Mouse (Mus musculus): ENCODE measurements around the gene Uqcr11. TPM values are rescaled to one million over a fixed set of nuclear protein-coding genes. Genes with fewer than 3 reads are reported as not detected.
A peak's percentile ranks its signal among the peaks of the same experiment; 100 is the strongest.

Gene Uqcr11
- polyA plus RNA-seq, 1 experiment: 289 TPM

DNA sequence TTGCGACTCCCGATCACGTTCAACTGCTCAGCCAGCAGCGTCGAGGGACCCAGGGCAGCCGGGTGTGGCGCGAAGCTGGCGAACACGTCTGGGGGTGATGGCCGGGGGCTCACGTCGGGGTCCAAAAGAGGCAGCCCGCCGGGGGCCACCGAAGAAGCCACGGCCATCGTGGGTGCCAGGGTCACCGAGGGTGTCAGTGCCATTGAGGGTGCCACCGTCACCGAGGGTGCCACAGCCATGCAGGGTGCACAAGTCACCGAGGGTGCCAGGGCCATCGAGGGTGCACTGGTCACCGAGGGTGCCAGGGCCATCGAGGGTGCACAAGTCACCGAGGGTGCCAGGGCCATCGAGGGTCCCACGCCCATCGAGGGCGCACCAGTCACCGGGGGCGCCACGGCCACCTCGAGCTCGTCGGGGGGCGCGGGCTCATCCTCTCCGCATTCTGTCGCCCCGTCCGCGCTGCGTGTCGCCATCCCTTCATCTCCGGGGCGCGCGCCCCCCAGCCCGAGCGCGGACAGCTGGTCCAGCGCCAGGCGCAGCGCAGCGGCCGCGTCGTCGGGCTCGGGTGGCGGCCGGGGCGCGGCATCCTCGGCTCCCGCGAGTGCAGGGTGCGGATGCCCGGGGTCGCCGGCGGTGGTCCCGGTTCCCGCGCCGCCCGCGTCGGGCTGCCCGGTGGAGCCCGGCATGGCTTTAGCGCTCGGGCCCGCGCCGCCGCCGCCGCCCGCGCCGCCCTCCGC, 19.7 kb downstream of the Uqcr11 start:
- Histone ChIP-seq H3K36me3 (ENCODE audit: control insufficient read depth) (peaks cover 40% of the 10 kb centered on the region), H3K4me1 (ENCODE audit: control insufficient read depth) (peaks cover 68% of the 10 kb centered on the region)

DNA sequence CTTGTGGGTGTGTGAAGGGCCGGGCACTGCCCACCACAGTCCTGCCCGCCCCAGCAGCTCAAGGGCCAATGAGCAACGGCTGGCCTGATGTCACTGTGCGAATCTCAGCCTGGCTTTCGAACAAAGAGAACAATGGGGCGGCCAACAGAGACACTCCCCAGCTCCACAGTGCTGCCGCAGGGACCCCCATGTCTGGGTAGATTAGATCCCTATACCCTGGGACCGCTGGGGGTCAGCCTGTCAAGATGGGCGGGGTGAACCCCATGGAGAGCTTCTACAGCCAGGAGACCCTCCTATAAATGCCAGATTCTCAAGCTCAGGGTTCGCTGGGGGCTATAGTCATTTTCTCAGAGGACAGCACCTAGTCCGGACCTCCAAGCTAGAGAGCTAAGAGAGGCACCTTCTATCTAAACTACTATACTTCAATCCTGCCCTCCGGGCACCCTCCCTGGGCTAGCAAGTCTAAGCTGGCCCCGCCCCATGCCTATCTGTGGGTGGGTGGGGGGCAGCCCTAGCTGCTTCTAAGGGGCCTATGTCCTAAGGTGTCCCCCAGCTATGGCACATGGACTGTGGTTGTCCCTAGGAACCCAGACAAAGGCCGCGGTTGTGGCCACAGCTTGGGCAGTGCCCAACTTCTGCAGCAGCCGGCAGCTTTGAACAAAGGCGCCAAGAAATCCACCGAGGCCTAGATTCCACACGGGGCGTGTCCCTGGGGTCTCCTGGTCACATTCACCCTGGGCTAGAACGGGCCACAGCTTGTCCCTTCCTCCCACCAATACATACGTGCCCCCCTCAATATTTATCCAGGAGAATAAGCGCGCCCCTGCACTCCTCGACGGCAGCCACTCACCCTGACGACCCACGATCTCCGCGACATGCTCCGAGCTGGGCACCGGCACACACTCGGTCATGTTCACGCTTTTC, 20.6 kb downstream of the Uqcr11 start:
- peak overlapping the region; percentile 76 for H3K4me3 ChIP-seq (replicated peaks)
- H3K36me3 ChIP-seq (ENCODE audit: control insufficient read depth): peaks cover 40% of the 10 kb centered on the region
- TF ChIP-seq GATA1 (IDR thresholded peaks at IDR 0.05; ENCODE audit: low read length) (no peak), TAL1 (IDR thresholded peaks at IDR 0.05; ENCODE audit: low read length) (no peak)
- peaks cover 12% of the 10 kb centered on the region for H3K27me3 ChIP-seq (ENCODE audit: control insufficient read depth)
- H3K9me3 ChIP-seq (ENCODE audit: control insufficient read depth, low read length): peaks cover 14% of the 10 kb centered on the region
- peaks cover 70% of the 10 kb centered on the region for H3K4me1 ChIP-seq (ENCODE audit: control insufficient read depth)

More for the DNA sequence above, 19.7 kb downstream of the Uqcr11 start:
- Histone ChIP-seq H3K4me3 (replicated peaks) (peak overlapping the region; percentile 76), H3K9me3 (ENCODE audit: control insufficient read depth, low read length) (peaks cover 6% of the 10 kb centered on the region), H3K27me3 (ENCODE audit: control insufficient read depth) (peaks cover 12% of the 10 kb centered on the region)
- TF ChIP-seq GATA1 (IDR thresholded peaks at IDR 0.05; ENCODE audit: low read length): no peak
- no peak for TF ChIP-seq TAL1 (IDR thresholded peaks at IDR 0.05; ENCODE audit: low read length)

DNA sequence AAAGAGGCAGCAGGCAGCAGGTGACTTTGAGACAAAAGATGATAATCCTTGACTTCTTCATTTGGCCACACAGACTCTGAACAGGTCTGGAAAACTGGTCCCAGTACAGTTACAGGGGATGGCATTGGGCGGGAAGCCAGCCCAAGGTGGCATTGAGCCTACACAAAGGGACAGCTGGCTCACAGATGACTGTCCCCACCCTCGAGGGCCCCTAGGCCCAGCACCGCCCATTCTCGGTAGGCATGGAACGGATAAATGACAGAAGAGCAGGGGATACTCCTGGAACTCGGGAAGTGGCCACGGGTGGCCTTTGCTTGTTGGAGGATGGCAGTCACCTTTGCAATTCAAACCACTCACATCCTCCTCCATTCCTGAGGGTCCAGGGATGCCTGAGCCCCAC, 21.3 kb downstream of the Uqcr11 start:
- Histone ChIP-seq H3K27me3 (ENCODE audit: control insufficient read depth) (peaks cover 12% of the 10 kb centered on the region), H3K9me3 (ENCODE audit: control insufficient read depth, low read length) (peaks cover 16% of the 10 kb centered on the region), H3K36me3 (ENCODE audit: control insufficient read depth) (peaks cover 39% of the 10 kb centered on the region), H3K4me1 (ENCODE audit: control insufficient read depth) (peaks cover 67% of the 10 kb centered on the region), H3K4me3 (replicated peaks) (peak overlapping the region; percentile 76)
- TF ChIP-seq TAL1 (IDR thresholded peaks at IDR 0.05; ENCODE audit: low read length) (no peak), GATA1 (IDR thresholded peaks at IDR 0.05; ENCODE audit: low read length) (no peak)

DNA sequence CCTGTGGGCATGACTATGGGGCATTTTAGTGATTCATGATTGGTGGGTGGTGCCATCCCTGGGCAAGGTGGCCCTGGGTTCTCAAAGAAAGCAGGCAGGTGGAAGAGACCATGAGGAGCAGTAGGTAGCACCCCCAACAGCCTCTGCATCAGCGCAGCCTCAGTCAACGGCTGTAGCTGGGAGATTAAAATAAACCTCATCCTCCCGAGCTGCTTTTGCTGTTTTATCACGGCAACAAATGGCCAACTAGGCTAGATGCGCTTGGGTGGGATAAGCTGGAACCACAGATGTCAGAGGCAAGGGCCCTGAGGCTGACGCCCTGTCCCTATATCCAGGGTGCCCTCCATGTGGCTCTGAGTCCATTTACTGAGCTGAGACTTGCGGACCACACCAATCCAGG, 21.9 kb downstream of the Uqcr11 start:
- peaks cover 12% of the 10 kb centered on the region for H3K27me3 ChIP-seq (ENCODE audit: control insufficient read depth)
- peaks cover 16% of the 10 kb centered on the region for H3K9me3 ChIP-seq (ENCODE audit: control insufficient read depth, low read length)
- peak overlapping the region; percentile 76 for H3K4me3 ChIP-seq (replicated peaks)
- H3K4me1 ChIP-seq (ENCODE audit: control insufficient read depth): peaks cover 67% of the 10 kb centered on the region
- TF ChIP-seq GATA1 (IDR thresholded peaks at IDR 0.05; ENCODE audit: low read length) (no peak), TAL1 (IDR thresholded peaks at IDR 0.05; ENCODE audit: low read length) (peak; percentile 54; the same call in 2 of the 3 replicates)
- peaks cover 39% of the 10 kb centered on the region for H3K36me3 ChIP-seq (ENCODE audit: control insufficient read depth)

DNA sequence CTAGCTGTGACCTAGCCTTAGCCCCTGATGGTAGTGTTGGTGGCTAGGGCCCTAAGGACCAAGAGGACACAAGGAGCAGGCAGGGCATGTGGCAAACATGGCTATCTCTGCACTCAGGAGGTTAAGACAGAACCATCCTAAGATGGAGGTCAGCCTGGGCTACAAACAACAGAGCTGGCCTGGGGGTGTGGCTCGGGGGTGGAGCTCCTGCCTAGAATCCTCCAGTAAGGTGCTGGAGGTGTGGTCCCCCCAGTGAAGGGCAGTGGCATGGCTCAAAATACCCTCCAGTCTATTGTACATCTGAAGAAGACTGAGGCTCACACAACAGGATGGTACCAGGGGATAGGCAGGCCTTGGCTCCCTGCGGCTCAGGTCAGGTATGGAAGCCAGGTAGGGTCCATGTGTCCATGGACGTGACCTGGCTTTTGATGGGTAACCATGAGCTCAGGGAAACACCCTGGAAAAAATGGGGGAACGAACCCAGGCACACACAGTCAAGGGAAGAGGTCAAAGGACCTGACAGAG, 22.5 kb downstream of the Uqcr11 start:
- Histone ChIP-seq H3K9me3 (ENCODE audit: control insufficient read depth, low read length) (peaks cover 16% of the 10 kb centered on the region), H3K27me3 (ENCODE audit: control insufficient read depth) (peaks cover 12% of the 10 kb centered on the region), H3K36me3 (ENCODE audit: control insufficient read depth) (peaks cover 43% of the 10 kb centered on the region), H3K4me1 (ENCODE audit: control insufficient read depth) (peaks cover 65% of the 10 kb centered on the region), H3K4me3 (replicated peaks) (peak overlapping the region; percentile 76)
- TF ChIP-seq GATA1 (IDR thresholded peaks at IDR 0.05; ENCODE audit: low read length) (no peak), TAL1 (IDR thresholded peaks at IDR 0.05; ENCODE audit: low read length) (no peak)

DNA sequence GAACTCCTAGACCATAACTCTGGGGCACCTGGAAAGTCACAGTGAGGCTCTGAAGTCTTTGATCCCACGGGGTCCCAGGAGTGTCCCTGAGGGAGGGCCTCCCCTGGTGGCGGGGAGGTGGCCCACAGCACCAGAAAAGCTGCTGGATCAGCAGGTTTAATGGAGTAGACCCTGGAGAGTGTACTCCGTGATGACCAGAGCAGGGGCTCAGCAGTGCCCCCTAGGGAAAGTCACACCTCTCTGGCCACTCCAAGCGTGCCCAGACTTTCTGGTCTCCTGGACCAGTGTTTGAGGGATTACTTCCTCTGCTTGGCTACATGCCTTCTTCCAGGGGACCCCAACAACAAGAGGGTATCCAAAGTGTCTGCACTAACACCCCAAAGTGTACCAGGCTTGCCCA, 23.2 kb downstream of the Uqcr11 start:
- H3K9me3 ChIP-seq (ENCODE audit: control insufficient read depth, low read length): peaks cover 16% of the 10 kb centered on the region
- peaks cover 12% of the 10 kb centered on the region for H3K27me3 ChIP-seq (ENCODE audit: control insufficient read depth)
- peaks cover 64% of the 10 kb centered on the region for H3K4me1 ChIP-seq (ENCODE audit: control insufficient read depth)
- H3K4me3 ChIP-seq (replicated peaks): no peak overlapping the region
- H3K36me3 ChIP-seq (ENCODE audit: control insufficient read depth): peaks cover 43% of the 10 kb centered on the region
- no peak for TF ChIP-seq GATA1 (IDR thresholded peaks at IDR 0.05; ENCODE audit: low read length)
- no peak for TF ChIP-seq TAL1 (IDR thresholded peaks at IDR 0.05; ENCODE audit: low read length)

DNA sequence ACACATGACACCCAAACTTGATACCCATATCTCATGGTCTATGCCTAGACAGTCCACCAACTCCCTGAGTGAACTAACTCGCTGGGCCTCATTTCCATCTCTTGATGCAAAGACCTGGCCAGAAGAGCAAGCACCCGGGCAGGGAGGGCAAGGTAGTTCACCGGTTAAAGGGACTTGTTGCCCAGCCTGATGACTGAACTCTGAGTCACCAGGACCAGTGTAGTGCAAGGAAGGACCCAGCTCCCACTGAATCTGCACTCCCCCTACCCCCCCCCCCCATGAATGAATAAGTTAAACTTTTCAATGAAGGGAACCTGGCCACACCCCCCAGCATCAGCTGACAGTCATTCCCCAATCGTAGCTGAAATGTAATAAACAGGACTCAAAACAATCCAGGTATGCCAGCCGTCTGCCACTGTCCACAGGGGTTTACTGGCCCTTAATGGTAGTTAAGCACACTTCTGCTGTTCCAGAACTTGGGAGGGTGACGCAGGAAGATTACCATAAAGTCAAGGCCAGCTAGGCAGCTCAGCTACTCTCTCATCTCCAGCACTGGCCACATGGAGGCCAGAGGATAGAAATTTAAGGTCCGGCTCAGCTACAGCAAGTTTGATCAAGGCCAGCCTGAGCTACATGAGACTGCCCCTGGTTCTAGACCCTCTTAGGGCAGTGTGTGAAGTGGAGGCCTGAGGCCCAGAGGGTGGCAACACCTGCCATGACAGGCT, 23.8 kb downstream of the Uqcr11 start:
- Histone ChIP-seq H3K4me3 (replicated peaks) (no peak overlapping the region), H3K4me1 (ENCODE audit: control insufficient read depth) (peaks cover 61% of the 10 kb centered on the region), H3K9me3 (ENCODE audit: control insufficient read depth, low read length) (peaks cover 16% of the 10 kb centered on the region), H3K27me3 (ENCODE audit: control insufficient read depth) (peaks cover 12% of the 10 kb centered on the region), H3K36me3 (ENCODE audit: control insufficient read depth) (peaks cover 43% of the 10 kb centered on the region)
- TF ChIP-seq TAL1 (IDR thresholded peaks at IDR 0.05; ENCODE audit: low read length) (no peak), GATA1 (IDR thresholded peaks at IDR 0.05; ENCODE audit: low read length) (no peak)

DNA sequence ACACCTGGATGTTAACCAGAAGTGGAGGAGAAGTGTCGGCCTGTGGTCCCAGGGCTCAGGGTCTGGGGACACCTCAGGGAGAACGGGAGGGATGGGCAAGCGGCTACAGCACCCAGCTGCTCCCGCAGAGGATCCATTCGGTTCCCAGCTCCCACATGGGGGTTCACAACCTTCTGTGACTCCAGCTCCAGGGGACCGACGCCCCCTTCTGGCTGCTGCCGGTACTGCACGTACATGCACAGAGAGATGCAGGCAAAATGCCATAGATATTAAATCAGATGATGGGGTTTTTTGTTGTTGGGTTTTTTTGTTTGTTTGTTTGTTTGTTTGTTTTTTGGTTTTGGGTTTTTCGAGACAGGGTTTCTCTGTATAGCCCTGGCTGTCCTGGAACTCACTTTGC, 28.9 kb downstream of the Uqcr11 start:
- Histone ChIP-seq H3K36me3 (ENCODE audit: control insufficient read depth) (peaks cover 29% of the 10 kb centered on the region), H3K27me3 (ENCODE audit: control insufficient read depth) (peaks cover 6% of the 10 kb centered on the region), H3K4me1 (ENCODE audit: control insufficient read depth) (peaks cover 16% of the 10 kb centered on the region), H3K9me3 (ENCODE audit: control insufficient read depth, low read length) (peaks cover 16% of the 10 kb centered on the region), H3K4me3 (replicated peaks) (no peak overlapping the region)
- TF ChIP-seq TAL1 (IDR thresholded peaks at IDR 0.05; ENCODE audit: low read length) (no peak), GATA1 (IDR thresholded peaks at IDR 0.05; ENCODE audit: low read length) (no peak)

Measured in erythroblast, embryonic 14.5 days (primary cell).